Mouse (Mus musculus) megakaryocyte, adult 5-6 weeks (primary cell): ENCODE measurements around the gene Ptafr. TPM values are rescaled to one million over a fixed set of nuclear protein-coding genes. Genes with fewer than 3 reads are reported as not detected.

Experiments used
- ATAC-seq: 2 replicates; pipeline ENCODE4 v1.8.0; 2016; ENCODE audit warnings: mild to moderate bottlenecking, inconsistent platforms; ENCODE audit not compliant: poor library complexity, severe bottlenecking
- total RNA-seq, 2 experiments: library from RNA; stranded (forward) in 1 of 2; stranded (reverse) in 1 of 2; fragments of 153-499, 151-499 nt in 1 of 2; fragments of 221-1000, 200-1000 nt in 1 of 2; gene quantifications; 2 replicates each; pipeline versions ENCODE4 v1.2.3 to v1.2.4; 2015 to 2017

The Ptafr gene
- total RNA-seq, 2 experiments from 2014 or later = 20.6 to 40.8 TPM

GRCm38 (mm10) chr4:132610301-132610984 is 46.6 kb downstream of the Ptafr start:
- ATAC-seq = 0 out of 2 replicates have a peak, but pooled peaks have one; percentile 23

DNA sequence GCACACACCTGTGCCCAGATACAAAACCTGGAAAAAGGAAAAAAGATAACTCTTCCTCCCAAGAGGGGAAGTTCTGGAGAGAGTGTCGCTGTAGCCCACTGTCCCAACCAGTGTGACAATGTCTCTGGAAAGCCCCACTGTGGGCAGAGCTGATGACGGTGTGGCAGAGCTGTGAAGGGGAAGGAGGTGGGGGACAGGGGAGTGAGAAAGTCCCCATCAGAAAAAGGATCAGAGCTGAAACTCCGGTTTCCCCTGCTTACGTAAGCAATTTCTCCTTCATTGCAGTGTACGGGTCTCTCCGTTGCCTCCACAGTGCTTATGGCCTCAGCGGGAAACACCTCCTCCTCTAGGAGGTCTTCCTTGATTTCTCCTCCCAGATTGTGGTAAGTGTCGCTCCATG is 47.5 kb downstream of the Ptafr start:
- peak; percentile 40 for ATAC-seq

- ATAC-seq = peak; percentile 93
Measured at GRCm38 (mm10) chr4:132617873-132618272, 54.0 kb downstream of the Ptafr start.

GRCm38 (mm10) chr4:132618850-132619375 is 55.0 kb downstream of the Ptafr start:
- ATAC-seq = no peak

DNA sequence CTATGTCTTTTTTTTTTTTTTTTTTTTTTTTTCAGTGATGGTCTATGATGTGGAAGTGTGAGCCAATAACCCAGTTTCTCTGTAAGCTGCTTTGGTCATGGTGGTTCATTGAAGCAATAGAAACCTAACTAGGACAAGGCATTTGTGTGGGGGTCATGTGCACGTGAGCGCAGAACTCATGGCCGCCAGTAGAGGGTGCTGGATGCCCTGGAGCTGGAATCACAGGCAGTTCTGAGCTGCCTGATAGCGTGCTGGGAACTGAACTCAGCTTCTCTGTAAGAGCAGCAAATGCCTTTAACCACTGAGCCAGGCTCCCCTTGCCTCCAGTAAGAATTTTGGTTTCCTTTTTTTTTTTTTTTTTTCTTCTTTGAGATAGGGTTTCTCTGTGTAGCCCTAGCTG is 56.3 kb downstream of the Ptafr start:
- no peak for ATAC-seq

DNA sequence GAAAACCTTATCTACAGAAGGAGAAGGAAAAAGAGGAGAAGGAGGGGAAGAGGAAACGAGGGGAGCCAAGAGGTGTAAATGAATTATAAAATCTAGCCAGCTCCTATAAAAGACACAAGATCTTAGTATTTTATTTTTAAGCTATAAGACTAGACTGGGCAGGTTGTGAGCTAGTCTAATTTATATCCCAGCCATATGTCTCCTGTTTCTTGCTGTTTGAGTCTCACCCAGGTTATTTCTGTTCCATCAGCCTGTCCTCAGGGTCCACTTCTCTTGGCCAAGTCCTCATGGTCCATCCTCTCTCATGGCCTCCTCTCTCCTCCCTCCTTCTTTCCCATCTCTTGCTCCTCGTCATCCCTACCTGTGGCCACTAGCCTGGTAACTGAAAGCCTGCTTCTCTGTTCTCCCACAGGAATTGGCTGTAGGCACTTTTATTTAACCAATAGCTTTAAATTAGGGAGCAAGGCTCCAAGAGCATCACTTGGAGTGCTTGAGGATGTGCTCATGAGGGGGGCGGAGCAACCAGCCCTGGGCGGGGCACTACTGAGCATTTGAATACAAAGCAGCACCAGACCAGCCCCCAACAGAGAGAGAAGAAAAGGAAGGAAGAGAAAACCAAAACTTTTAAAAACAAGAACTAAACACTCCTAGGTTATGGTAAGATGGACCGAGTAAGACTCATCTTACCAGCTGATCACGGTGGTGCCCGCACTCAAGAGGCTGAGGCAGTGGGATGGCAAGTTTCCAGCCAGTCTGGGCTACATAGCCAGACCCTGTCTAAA is 57.6 kb downstream of the Ptafr start:
- peak; percentile 40 for ATAC-seq

DNA sequence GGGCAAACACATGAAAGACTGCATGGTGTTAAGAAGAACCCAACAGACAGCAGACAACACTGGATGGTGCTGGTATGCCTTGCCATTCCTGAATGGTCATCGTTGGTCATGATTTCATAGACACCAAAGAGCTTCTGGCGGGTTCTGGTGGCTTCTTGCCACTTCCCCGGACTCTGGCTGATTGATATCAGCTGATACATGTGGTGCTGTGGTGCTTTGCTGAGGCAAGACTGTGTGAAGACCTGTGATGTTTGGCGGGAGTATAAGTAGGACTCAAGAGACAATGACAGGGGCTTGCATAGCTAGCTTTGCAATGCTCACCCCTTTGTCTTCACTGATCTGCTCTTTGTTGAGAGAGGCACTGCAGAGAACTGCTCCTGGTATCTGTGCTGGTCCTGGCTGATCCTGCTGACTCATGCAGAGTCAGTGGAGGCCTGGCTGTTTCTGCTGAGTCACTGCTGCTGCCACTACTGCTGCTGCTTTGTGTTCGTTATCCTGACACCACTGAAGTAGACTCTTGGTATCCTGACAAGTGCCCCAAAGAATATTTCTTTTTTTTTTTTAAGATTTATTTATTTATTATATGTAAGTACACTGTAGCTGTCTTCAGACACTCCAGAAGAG is 60.3 kb downstream of the Ptafr start:
- ATAC-seq = peak; percentile 63

DNA sequence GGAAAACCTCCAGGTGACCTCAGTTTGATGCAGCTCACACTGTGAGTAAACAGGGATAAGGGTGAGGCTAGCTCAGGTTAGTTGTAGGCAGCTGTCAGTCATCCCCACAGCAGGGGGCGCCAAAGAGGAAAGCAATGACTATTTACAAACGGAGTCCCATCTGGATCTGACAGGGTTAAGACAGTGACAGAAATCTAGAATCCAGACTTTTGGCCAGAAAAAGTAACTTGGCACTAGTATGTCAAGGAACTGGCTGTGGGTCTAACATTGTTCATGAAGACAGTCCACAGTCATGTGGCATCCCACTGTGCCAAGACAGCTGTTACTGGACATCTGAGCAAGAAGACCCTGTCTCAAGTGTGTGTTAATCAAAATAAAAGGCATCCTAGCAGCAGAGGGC is 65.0 kb downstream of the Ptafr start:
- ATAC-seq = peak; percentile 67

Other genes starting within 250 kb of the Ptafr start
- 25.3 and 32.6 TPM in 2 replicates for gene Trnau1ap, start 234.5 kb upstream of the Ptafr start, total RNA-seq (2015)
- gene Trnau1ap, start 234.5 kb upstream of the Ptafr start, total RNA-seq (2017) = 22.6 and 25.7 TPM in 2 replicates
- 14.0 TPM in 2 replicates for gene Rcc1, start 210.5 kb upstream of the Ptafr start, total RNA-seq (2015)
- 20.4 and 21.0 TPM in 2 replicates for gene Rcc1, start 210.5 kb upstream of the Ptafr start, total RNA-seq (2017)
- gene Phactr4, start 141.6 kb upstream of the Ptafr start, total RNA-seq (2015) = 33.8 and 36.3 TPM in 2 replicates
- gene Phactr4, start 141.6 kb upstream of the Ptafr start, total RNA-seq (2017) = 6.6 and 13.2 TPM in 2 replicates
- 9.0 and 11.4 TPM in 2 replicates for gene Med18, start 100.1 kb upstream of the Ptafr start, total RNA-seq (2015)
- gene Med18, start 100.1 kb upstream of the Ptafr start, total RNA-seq (2017) = 7.7 and 12.5 TPM in 2 replicates
- gene Sesn2, start 53.6 kb upstream of the Ptafr start, total RNA-seq (2015) = 7.4 TPM in 2 replicates
- gene Sesn2, start 53.6 kb upstream of the Ptafr start, total RNA-seq (2017) = 5.2 and 5.6 TPM in 2 replicates
- 240 and 279 TPM in 2 replicates for gene Atpif1, start 30.4 kb upstream of the Ptafr start, total RNA-seq (2015)
- gene Atpif1, start 30.4 kb upstream of the Ptafr start, total RNA-seq (2017) = 502 and 628 TPM in 2 replicates
- gene Dnajc8, start 28.5 kb upstream of the Ptafr start, total RNA-seq (2015) = 113 and 122 TPM in 2 replicates
- 368 and 380 TPM in 2 replicates for gene Dnajc8, start 28.5 kb upstream of the Ptafr start, total RNA-seq (2017)
- gene Eya3, start 74.9 kb downstream of the Ptafr start, total RNA-seq (2015) = 49.3 and 52.8 TPM in 2 replicates
- 23.5 and 31.7 TPM in 2 replicates for gene Eya3, start 74.9 kb downstream of the Ptafr start, total RNA-seq (2017)
- gene Xkr8, start 168.5 kb downstream of the Ptafr start, total RNA-seq (2015) = 1.3 and 2.5 TPM in 2 replicates
- gene Xkr8, start 168.5 kb downstream of the Ptafr start, total RNA-seq (2017) = 1.1 and 1.5 TPM in 2 replicates
- 3.0 and 4.5 TPM in 2 replicates for gene Smpdl3b, start 193.2 kb downstream of the Ptafr start, total RNA-seq (2015)
- gene Smpdl3b, start 193.2 kb downstream of the Ptafr start, total RNA-seq (2017) = 3.9 and 4.3 TPM in 2 replicates
- gene Rpa2, start 204.3 kb downstream of the Ptafr start, total RNA-seq (2015) = 28.0 and 28.7 TPM in 2 replicates
- 22.3 and 27.9 TPM in 2 replicates for gene Rpa2, start 204.3 kb downstream of the Ptafr start, total RNA-seq (2017)
- gene Themis2, start 232.3 kb downstream of the Ptafr start, total RNA-seq (2015) = 129 and 136 TPM in 2 replicates
- gene Themis2, start 232.3 kb downstream of the Ptafr start, total RNA-seq (2017) = 84.4 and 95.0 TPM in 2 replicates